Mouse (Mus musculus) midbrain, embryonic 15.5 days (tissue): Measurements from ENCODE around the gene Ccdc9. TPM values are rescaled to one million over a fixed set of nuclear protein-coding genes. Genes with fewer than 3 reads are reported as not detected.

Source experiments
- ATAC-seq: fragments of 200-750 bp; cut with Nextera tagmentation; replicated peaks from 2 replicates; pipeline ENCODE4 v1.8.0; 2017; ENCODE audit warnings: moderate TSS enrichment
- H3K27ac ChIP-seq: fragments of 300-500 bp; sonication (generic); 2 replicates; pipeline ENCODE4 v1.5.1; 2015; ENCODE audit warnings: mild to moderate bottlenecking, inconsistent platforms
- H3K27me3 ChIP-seq: fragments of 300-500 bp; sonication (generic); replicated peaks from 2 replicates; pipeline ENCODE4 v1.6.1; 2015; ENCODE audit warnings: inconsistent platforms
- H3K36me3 ChIP-seq: fragments of 300-500 bp; sonication (generic); replicated peaks from 2 replicates; pipeline ENCODE4 v1.6.1; 2015; ENCODE audit warnings: inconsistent platforms
- H3K4me1 ChIP-seq: fragments of 300-500 bp; sonication (generic); 2 replicates; pipeline ENCODE4 v1.6.1; 2015; ENCODE audit warnings: inconsistent platforms
- H3K4me2 ChIP-seq: fragments of 300-500 bp; sonication (generic); 2 replicates; pipeline ENCODE4 v1.6.1; 2015; ENCODE audit warnings: inconsistent platforms, mild to moderate bottlenecking, moderate library complexity
- H3K4me3 ChIP-seq: fragments of 300-500 bp; sonication (generic); 2 replicates; pipeline ENCODE4 v1.5.1; 2015; ENCODE audit warnings: mild to moderate bottlenecking, inconsistent platforms
- H3K9ac ChIP-seq: fragments of 300-500 bp; sonication (generic); 2 replicates; pipeline ENCODE4 v1.6.1; 2015; ENCODE audit warnings: mild to moderate bottlenecking, inconsistent platforms
- H3K9me3 ChIP-seq: fragments of 300-500 bp; sonication (generic); 2 replicates; pipeline ENCODE4 v1.6.1; 2016; ENCODE audit warnings: inconsistent platforms
- WGBS: fragments of 180-500 bp; shearing (Covaris S2); methylation state at CpG from one replicate; pipeline ENCODE4 v1.1.7; 2015; ENCODE audit warnings: mixed read lengths; 5-methylcytosine and 5-hydroxymethylcytosine counted together
- polyA plus RNA-seq: library from polyadenylated mRNA; unstranded; fragments of >200 nt; fragmentation: Nextera tagmentation; extraction: Ambion mirVana; gene quantifications from 2 replicates; pipeline ENCODE4 v1.2.1, GENCODE M21; 2015

The Ccdc9 gene
- polyA plus RNA-seq, result 21.6 and 30.1 TPM in 2 replicates

DNA sequence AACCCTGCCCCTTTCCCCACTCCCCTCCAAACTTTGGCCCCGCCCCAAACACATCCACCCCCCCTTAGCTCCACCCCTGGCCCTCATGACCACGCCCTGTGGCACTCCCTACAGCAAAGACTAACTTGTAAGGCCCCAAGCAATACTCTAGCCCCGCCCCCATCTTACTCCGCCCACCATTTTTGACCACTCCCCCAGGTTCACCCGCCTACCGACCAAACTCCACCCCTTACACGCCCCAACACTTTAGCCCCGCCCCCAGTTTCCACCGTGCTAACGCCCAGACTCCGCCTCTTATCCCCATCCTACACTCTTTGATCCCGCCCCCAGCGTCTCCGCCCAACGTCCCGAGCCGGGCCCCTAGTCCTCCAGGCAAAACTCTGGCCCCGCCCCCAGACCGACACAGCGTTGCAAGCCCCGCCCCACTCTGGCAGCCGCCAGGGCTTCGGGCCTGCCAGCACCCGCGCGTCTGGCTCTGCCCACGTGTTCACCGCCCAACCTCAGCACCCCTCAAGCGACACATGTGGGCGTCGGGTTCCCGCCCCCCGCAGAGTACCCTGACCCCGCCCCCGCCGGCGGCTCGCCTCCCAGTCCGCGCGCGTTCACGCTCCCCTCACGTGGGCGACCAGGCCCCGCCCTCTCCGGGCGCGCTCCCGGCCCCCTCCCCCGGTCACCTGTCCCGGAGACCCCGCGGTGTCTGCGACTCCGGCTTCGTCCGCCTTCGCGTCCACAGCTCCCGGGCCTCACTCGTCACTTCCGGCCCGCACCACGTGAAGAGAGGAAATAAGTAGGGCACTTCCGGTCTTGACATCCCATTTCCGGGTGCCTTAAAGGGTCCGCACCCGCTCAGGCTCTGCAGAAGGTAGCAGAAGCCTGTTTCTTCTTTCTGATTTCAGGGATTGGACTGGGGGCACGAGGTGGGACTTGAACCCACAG, at the start of gene Ccdc9:
Ccdc9 (minus strand) TSS at position 770 of the 936 bp plus-strand sequence.
- ATAC-seq, result peak; percentile 97
- peak within 1 kb of the TSS; percentile 63 for H3K4me3 ChIP-seq
- H3K4me1 ChIP-seq, result peaks cover 11% of the 10 kb centered on the region
- peak within 1 kb of the TSS; percentile 59 for H3K9ac ChIP-seq
- peak within 1 kb of the TSS; percentile 93 for H3K27ac ChIP-seq
- H3K36me3 ChIP-seq, result peaks cover 13% of the 10 kb centered on the region; the same call in 1 of the 2 replicates
- WGBS, result under 1% methylated on average over 69 of the region's 70 CpGs
- no peaks in the 10 kb centered on the region for H3K9me3 ChIP-seq
- H3K4me2 ChIP-seq, result peak within 1 kb of the TSS; percentile 57
- no peaks in the 10 kb centered on the region for H3K27me3 ChIP-seq

- peaks cover 26% of the 10 kb centered on the region; the same call in 1 of the 2 replicates for H3K36me3 ChIP-seq
- H3K9ac ChIP-seq, result no peak overlapping the region
- no peak overlapping the region for H3K4me2 ChIP-seq
- H3K27ac ChIP-seq, result no peak overlapping the region
- peaks cover 2% of the 10 kb centered on the region; the same call in 1 of the 2 replicates for H3K4me1 ChIP-seq
- no peak for ATAC-seq
- WGBS, result 85% methylated on average over 3 of the region's 3 CpGs
- H3K27me3 ChIP-seq, result no peaks in the 10 kb centered on the region
- H3K4me3 ChIP-seq, result no peak overlapping the region
- H3K9me3 ChIP-seq, result no peaks in the 10 kb centered on the region
Measured at GRCm38 (mm10) chr7:16329146-16329545, 42.6 kb upstream of the Ccdc9 start.

GRCm38 (mm10) chr7:16326607-16326971, 40.0 kb upstream of the Ccdc9 start:
- ATAC-seq, result no peak
- no peaks in the 10 kb centered on the region for H3K27me3 ChIP-seq
- H3K36me3 ChIP-seq, result peaks cover 22% of the 10 kb centered on the region; the same call in 1 of the 2 replicates
- no peak overlapping the region for H3K27ac ChIP-seq
- WGBS, result 93% methylated on average over 2 of the region's 2 CpGs
- no peaks in the 10 kb centered on the region for H3K9me3 ChIP-seq
- no peak overlapping the region for H3K4me3 ChIP-seq
- no peak overlapping the region for H3K9ac ChIP-seq
- H3K4me1 ChIP-seq, result peaks cover 2% of the 10 kb centered on the region; the same call in 1 of the 2 replicates
- no peak overlapping the region for H3K4me2 ChIP-seq

DNA sequence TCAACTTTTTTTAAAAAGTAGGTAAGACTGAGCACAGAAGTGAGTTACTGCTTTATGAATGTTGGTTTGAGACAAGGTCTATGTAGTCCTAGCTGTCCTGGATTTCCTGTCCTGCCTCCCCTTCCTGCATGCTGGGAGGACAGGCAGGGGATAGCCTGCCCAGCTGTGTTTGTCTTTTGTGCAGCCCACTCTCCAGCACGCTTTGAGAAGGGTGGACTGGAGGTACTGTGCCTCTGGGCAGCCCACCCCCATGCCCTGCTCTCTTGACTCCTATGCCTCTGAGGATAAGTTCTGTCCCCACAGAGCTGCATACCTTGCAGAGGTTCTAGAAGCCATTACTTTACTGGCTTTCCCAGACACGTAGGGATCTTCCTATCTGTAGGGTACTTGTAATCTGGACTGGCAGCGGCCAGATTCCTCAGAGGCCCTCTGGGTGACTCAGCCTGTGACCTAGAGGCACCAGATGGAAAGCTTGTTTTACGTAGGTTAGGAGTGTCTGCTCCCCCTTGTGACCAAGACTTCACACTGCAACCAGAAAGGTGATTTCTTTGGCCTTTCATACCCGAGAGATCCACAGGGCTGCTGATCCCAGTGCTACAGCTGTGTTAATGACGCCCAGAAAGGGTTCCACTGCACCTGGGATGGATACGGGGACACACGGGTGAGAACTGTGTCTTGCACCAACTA, 39.5 kb upstream of the Ccdc9 start:
- no peak overlapping the region for H3K4me2 ChIP-seq
- H3K36me3 ChIP-seq, result peaks cover 20% of the 10 kb centered on the region; the same call in 1 of the 2 replicates
- no peak overlapping the region for H3K4me3 ChIP-seq
- peaks cover 2% of the 10 kb centered on the region; the same call in 1 of the 2 replicates for H3K4me1 ChIP-seq
- H3K27me3 ChIP-seq, result no peaks in the 10 kb centered on the region
- no peak overlapping the region for H3K9ac ChIP-seq
- 0 out of 2 replicates have a peak overlapping the region, but pooled peaks have one; percentile 9 for H3K27ac ChIP-seq
- WGBS, result 30% methylated on average over 8 of the region's 8 CpGs
- ATAC-seq, result peak; percentile 60
- H3K9me3 ChIP-seq, result no peaks in the 10 kb centered on the region

DNA sequence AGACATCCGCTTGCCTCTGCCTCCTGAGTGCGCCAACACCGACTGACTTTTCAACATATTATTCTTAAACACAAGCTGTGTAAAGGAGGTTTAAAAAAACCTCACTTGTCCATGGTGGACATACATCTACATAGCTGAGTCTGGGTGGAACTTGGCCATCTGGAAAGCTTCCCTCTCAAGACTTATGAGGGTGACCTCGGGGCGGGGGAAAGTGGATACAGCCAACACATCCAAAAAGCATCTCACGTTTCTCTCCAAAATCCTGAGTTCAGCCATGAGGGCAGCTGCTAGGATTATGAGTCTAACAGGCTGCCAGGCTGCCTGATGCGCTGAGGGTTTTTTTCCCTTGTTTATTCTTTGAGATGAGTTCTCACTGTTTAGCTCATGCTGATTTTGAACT, 38.1 kb upstream of the Ccdc9 start:
- WGBS, result 90% methylated on average over 7 of the region's 7 CpGs
- H3K9me3 ChIP-seq, result no peaks in the 10 kb centered on the region
- H3K9ac ChIP-seq, result no peak overlapping the region
- ATAC-seq, result no peak
- H3K27me3 ChIP-seq, result no peaks in the 10 kb centered on the region
- no peak overlapping the region for H3K27ac ChIP-seq
- no peak overlapping the region for H3K4me2 ChIP-seq
- H3K4me3 ChIP-seq, result no peak overlapping the region
- peaks cover 13% of the 10 kb centered on the region; the same call in 1 of the 2 replicates for H3K36me3 ChIP-seq
- peaks cover 2% of the 10 kb centered on the region; the same call in 1 of the 2 replicates for H3K4me1 ChIP-seq

DNA sequence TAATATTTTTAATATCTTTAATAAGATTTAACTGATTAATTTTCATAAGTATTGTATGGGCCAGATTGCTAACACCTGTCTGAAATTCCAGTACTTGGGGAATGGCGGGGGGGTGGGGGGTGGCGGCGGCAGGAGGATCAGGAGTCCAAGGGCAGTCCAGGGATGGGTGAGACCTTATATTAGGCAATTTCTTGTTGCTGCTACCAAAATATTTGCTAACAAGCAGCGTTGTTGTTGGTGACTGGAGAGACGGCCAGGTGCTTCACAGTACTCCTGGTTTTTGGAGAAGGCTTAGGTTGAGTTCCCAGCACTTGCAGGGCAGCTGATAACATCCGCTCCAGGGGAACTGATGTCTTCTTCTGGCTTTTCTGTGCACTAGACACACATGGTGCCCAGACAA, 33.9 kb upstream of the Ccdc9 start:
- 86% methylated on average over 6 of the region's 6 CpGs for WGBS
- Histone ChIP-seq H3K4me2 (no peak overlapping the region), H3K9me3 (no peaks in the 10 kb centered on the region), H3K4me1 (no peaks in the 10 kb centered on the region), H3K9ac (no peak overlapping the region), H3K27me3 (no peaks in the 10 kb centered on the region), H3K27ac (no peak overlapping the region), H3K4me3 (no peak overlapping the region), H3K36me3 (no peaks in the 10 kb centered on the region)
- ATAC-seq, result no peak

GRCm38 (mm10) chr7:16319216-16319615, 32.6 kb upstream of the Ccdc9 start:
- Histone ChIP-seq H3K36me3 (no peaks in the 10 kb centered on the region), H3K4me2 (no peak overlapping the region), H3K4me1 (0 out of 2 replicates have a peak, but pooled peaks cover 3% of the 10 kb centered on the region), H3K27me3 (no peaks in the 10 kb centered on the region), H3K27ac (no peak overlapping the region), H3K4me3 (no peak overlapping the region), H3K9ac (no peak overlapping the region), H3K9me3 (no peaks in the 10 kb centered on the region)
- WGBS, result 96% methylated on average over 4 of the region's 4 CpGs
- ATAC-seq, result no peak

- H3K4me3 ChIP-seq, result no peak overlapping the region
- H3K4me1 ChIP-seq, result peaks cover 23% of the 10 kb centered on the region
- 81% methylated on average over 14 of the region's 14 CpGs for WGBS
- no peaks in the 10 kb centered on the region for H3K27me3 ChIP-seq
- no peak overlapping the region for H3K9ac ChIP-seq
- no peaks in the 10 kb centered on the region for H3K9me3 ChIP-seq
- no peaks in the 10 kb centered on the region for H3K36me3 ChIP-seq
- no peak for ATAC-seq
- H3K4me2 ChIP-seq, result no peak overlapping the region
- H3K27ac ChIP-seq, result no peak overlapping the region
Measured at GRCm38 (mm10) chr7:16317094-16317493, 30.5 kb upstream of the Ccdc9 start.

GRCm38 (mm10) chr7:16315222-16315759, 28.7 kb upstream of the Ccdc9 start:
- H3K4me1 ChIP-seq, result peaks cover 41% of the 10 kb centered on the region
- no peak for ATAC-seq
- 73% methylated on average over 4 of the region's 4 CpGs for WGBS
- no peak overlapping the region for H3K4me3 ChIP-seq
- H3K27ac ChIP-seq, result no peak overlapping the region
- H3K36me3 ChIP-seq, result no peaks in the 10 kb centered on the region
- no peaks in the 10 kb centered on the region for H3K27me3 ChIP-seq
- no peaks in the 10 kb centered on the region for H3K9me3 ChIP-seq
- H3K4me2 ChIP-seq, result no peak overlapping the region
- no peak overlapping the region for H3K9ac ChIP-seq

- 10% methylated on average over 13 of the region's 13 CpGs for WGBS
- Histone ChIP-seq H3K9ac (peak overlapping the region; percentile 72), H3K4me3 (peak overlapping the region; percentile 76), H3K4me2 (peak overlapping the region; percentile 99), H3K27me3 (no peaks in the 10 kb centered on the region), H3K4me1 (peaks cover 51% of the 10 kb centered on the region), H3K9me3 (no peaks in the 10 kb centered on the region), H3K36me3 (no peaks in the 10 kb centered on the region), H3K27ac (peak overlapping the region; percentile 96)
- ATAC-seq, result peak; percentile 28
Measured at GRCm38 (mm10) chr7:16314221-16314775, 27.7 kb upstream of the Ccdc9 start.

DNA sequence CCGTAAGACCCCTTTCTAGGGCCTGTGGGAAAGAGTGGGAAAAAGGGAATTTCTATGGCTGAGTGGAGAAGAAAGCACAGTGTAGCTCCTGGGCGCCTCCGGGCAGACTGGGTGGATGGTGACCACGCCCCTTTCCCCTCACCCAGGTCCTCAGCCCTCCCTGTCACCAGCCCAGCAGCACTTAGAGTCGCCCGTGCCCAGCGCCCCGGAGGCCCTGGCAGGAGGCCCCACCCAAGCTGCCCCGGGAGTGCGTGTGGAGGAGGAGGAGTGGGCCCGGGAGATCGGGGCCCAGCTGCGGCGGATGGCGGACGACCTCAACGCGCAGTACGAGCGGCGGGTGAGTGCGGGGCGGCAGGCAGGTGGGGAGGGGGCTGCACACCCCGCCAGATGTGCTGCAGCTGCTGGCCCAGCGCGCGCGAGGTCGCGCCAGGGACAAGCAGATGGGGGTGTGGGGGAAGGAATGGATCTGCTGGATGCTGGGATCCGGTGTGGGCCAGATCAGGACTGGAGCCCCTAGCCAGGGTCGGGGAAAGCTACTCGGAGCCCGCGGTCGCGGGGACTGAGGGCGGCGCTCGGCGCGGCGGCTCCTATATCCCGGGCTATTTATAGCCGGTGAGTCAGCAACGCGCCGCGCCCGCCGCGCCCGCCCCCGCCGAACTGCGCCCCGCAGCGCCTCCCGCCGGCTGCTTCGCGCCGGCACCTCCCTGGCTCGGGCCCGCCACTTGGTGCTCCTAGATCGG, 27.1 kb upstream of the Ccdc9 start:
- Histone ChIP-seq H3K4me2 (peak overlapping the region; percentile 99), H3K36me3 (no peaks in the 10 kb centered on the region), H3K27me3 (no peaks in the 10 kb centered on the region), H3K9ac (peak overlapping the region; percentile 72), H3K27ac (peak overlapping the region; percentile 96), H3K9me3 (no peaks in the 10 kb centered on the region), H3K4me1 (peaks cover 57% of the 10 kb centered on the region), H3K4me3 (peak overlapping the region; percentile 76)
- peak; percentile 62 for ATAC-seq
- under 1% methylated on average over 64 of the region's 66 CpGs for WGBS
